Mouse (Mus musculus): Measurements from ENCODE around the gene Ppcdc. TPM values are rescaled to one million over a fixed set of nuclear protein-coding genes. Genes with fewer than 3 reads are reported as not detected.

Gene Ppcdc
- total RNA-seq, 1 experiment, result 41.7 TPM

DNA sequence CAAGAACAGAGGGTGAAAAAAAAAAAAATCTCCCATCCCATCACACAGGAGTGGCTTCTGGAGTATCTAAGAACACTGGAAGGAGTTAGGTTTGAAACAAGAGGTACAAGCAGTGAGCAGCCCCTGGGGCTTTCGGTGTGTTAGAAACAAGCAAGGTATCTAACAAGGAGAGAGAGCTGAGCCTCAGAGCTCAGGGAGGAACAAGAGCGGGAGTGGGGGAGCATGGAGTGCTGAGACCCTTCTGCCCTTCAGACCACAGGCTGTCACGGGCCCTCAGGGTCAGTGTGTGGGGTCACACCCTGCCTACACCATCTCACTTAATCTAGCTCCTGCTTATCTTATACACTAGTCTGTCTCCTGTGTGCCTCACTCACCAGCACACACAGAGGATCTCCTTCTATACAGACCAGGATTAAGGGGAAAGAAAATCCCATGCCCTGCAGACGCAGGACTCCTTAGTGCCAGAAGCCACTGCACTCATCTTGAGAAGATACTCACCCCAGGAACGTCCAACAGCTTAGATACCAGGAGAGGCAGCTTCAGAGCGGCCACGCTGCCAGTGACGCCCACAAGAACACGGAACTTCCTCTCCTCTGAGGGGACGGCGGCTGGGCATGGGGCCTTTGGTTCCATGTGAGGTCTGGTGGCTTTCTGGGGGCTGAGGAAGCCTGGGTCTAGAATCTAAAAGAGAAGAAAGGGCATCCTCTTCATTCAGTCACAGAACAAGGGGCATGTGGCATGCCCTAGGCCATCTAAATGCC is 5.3 kb downstream of the Ppcdc start:
- Histone ChIP-seq H3K27ac (ENCODE audit: insufficient read depth, low read depth, low read length, poor library complexity, severe bottlenecking) (no peak overlapping the region), H3K9me3 (ENCODE audit: control insufficient read depth, insufficient read depth, low read depth, low read length) (no peaks in the 10 kb centered on the region)
- in situ Hi-C loops (cut with MboI; ENCODE audit: low sequenced_read_pairs in 2 of 2, unreplicated experiment in 2 of 2), result no loop called here

GRCm38 (mm10) chr9:57433097-57434032 is 6.6 kb downstream of the Ppcdc start:
- H3K27ac ChIP-seq (ENCODE audit: insufficient read depth, low read depth, low read length, poor library complexity, severe bottlenecking), result no peak overlapping the region
- H3K36me3 ChIP-seq (ENCODE audit: control insufficient read depth, insufficient read depth, low read length, poor library complexity, severe bottlenecking), result peaks cover 8% of the 10 kb centered on the region
- no peak overlapping the region for H3K9ac ChIP-seq (ENCODE audit: insufficient read depth, low read depth, low read length, poor library complexity, severe bottlenecking)
- H3K9me3 ChIP-seq (ENCODE audit: control insufficient read depth, insufficient read depth, low read depth, low read length), result no peaks in the 10 kb centered on the region
- H3K4me3 ChIP-seq (ENCODE audit: insufficient read depth in 1 of 2, low read depth in 1 of 2, low read length in 2 of 2, poor library complexity in 1 of 2, severe bottlenecking in 1 of 2), result no peak overlapping the region
- peaks cover 8 to 28% of the 10 kb centered on the region in 2 experiments; a peak in 3 of 4 replicates for H3K4me1 ChIP-seq (ENCODE audit: control insufficient read depth in 2 of 2, insufficient read depth in 2 of 2, low read length in 2 of 2, poor library complexity in 1 of 2)
- DNase-seq (ENCODE audit: low read depth, low spot score), result peak; percentile 60
- in situ Hi-C loops (cut with MboI; ENCODE audit: low sequenced_read_pairs in 2 of 2, unreplicated experiment in 2 of 2), result no loop called here
- TF ChIP-seq HCFC1 (IDR thresholded peaks at IDR 0.05; ENCODE audit: borderline replicate concordance, insufficient read depth, low read length), result no peak
- TF ChIP-seq ZNF384 (IDR thresholded peaks at IDR 0.05; ENCODE audit: low read depth, low read length), result peak; percentile 84
- no peak for TF ChIP-seq CHD2 (IDR thresholded peaks at IDR 0.05; ENCODE audit: low read depth, low read length)
- no peak for TF ChIP-seq MAFK (IDR thresholded peaks at IDR 0.05; ENCODE audit: insufficient read depth, low read depth, low read length)
- peak; percentile 81; the same call in 1 of the 2 replicates for TF ChIP-seq ZC3H11A (IDR thresholded peaks at IDR 0.05; ENCODE audit: borderline replicate concordance, low read depth, low read length)

More for the DNA sequence above, 5.3 kb downstream of the Ppcdc start:
- no peak overlapping the region for H3K4me3 ChIP-seq (ENCODE audit: insufficient read depth in 1 of 2, low read depth in 1 of 2, low read length in 2 of 2, poor library complexity in 1 of 2, severe bottlenecking in 1 of 2)
- peaks cover 10 to 20% of the 10 kb centered on the region in 2 experiments; a peak in 3 of 4 replicates for H3K4me1 ChIP-seq (ENCODE audit: control insufficient read depth in 2 of 2, insufficient read depth in 2 of 2, low read length in 2 of 2, poor library complexity in 1 of 2)
- TF ChIP-seq MAFK (IDR thresholded peaks at IDR 0.05; ENCODE audit: insufficient read depth, low read depth, low read length) (no peak), ZC3H11A (IDR thresholded peaks at IDR 0.05; ENCODE audit: borderline replicate concordance, low read depth, low read length) (no peak), CHD2 (IDR thresholded peaks at IDR 0.05; ENCODE audit: low read depth, low read length) (no peak), ZNF384 (IDR thresholded peaks at IDR 0.05; ENCODE audit: low read depth, low read length) (no peak), HCFC1 (IDR thresholded peaks at IDR 0.05; ENCODE audit: borderline replicate concordance, insufficient read depth, low read length) (no peak)
- no peak for DNase-seq (ENCODE audit: low read depth, low spot score)
- peaks cover 8% of the 10 kb centered on the region for H3K36me3 ChIP-seq (ENCODE audit: control insufficient read depth, insufficient read depth, low read length, poor library complexity, severe bottlenecking)
- no peak overlapping the region for H3K9ac ChIP-seq (ENCODE audit: insufficient read depth, low read depth, low read length, poor library complexity, severe bottlenecking)

GRCm38 (mm10) chr9:57432480-57432879 is 7.4 kb downstream of the Ppcdc start:
- H3K9ac ChIP-seq (ENCODE audit: insufficient read depth, low read depth, low read length, poor library complexity, severe bottlenecking), result no peak overlapping the region
- TF ChIP-seq ZNF384 (IDR thresholded peaks at IDR 0.05; ENCODE audit: low read depth, low read length) (no peak), CHD2 (IDR thresholded peaks at IDR 0.05; ENCODE audit: low read depth, low read length) (no peak), ZC3H11A (IDR thresholded peaks at IDR 0.05; ENCODE audit: borderline replicate concordance, low read depth, low read length) (no peak), HCFC1 (IDR thresholded peaks at IDR 0.05; ENCODE audit: borderline replicate concordance, insufficient read depth, low read length) (no peak), MAFK (IDR thresholded peaks at IDR 0.05; ENCODE audit: insufficient read depth, low read depth, low read length) (no peak)
- peaks cover 8% of the 10 kb centered on the region for H3K36me3 ChIP-seq (ENCODE audit: control insufficient read depth, insufficient read depth, low read length, poor library complexity, severe bottlenecking)
- no peak overlapping the region for H3K4me3 ChIP-seq (ENCODE audit: insufficient read depth in 1 of 2, low read depth in 1 of 2, low read length in 2 of 2, poor library complexity in 1 of 2, severe bottlenecking in 1 of 2)
- no peak overlapping the region for H3K27ac ChIP-seq (ENCODE audit: insufficient read depth, low read depth, low read length, poor library complexity, severe bottlenecking)
- H3K4me1 ChIP-seq (ENCODE audit: control insufficient read depth in 2 of 2, insufficient read depth in 2 of 2, low read length in 2 of 2, poor library complexity in 1 of 2), result peaks cover 9 to 35% of the 10 kb centered on the region in 2 experiments; a peak in 3 of 4 replicates
- in situ Hi-C loops (cut with MboI; ENCODE audit: low sequenced_read_pairs in 2 of 2, unreplicated experiment in 2 of 2), result no loop called here
- H3K9me3 ChIP-seq (ENCODE audit: control insufficient read depth, insufficient read depth, low read depth, low read length), result no peaks in the 10 kb centered on the region
- DNase-seq (ENCODE audit: low read depth, low spot score), result no peak

GRCm38 (mm10) chr9:57431202-57431601 is 8.7 kb downstream of the Ppcdc start:
- Histone ChIP-seq H3K27ac (ENCODE audit: insufficient read depth, low read depth, low read length, poor library complexity, severe bottlenecking) (no peak overlapping the region; the same call in 1 of the 2 replicates), H3K36me3 (ENCODE audit: control insufficient read depth, insufficient read depth, low read length, poor library complexity, severe bottlenecking) (peaks cover 8% of the 10 kb centered on the region), H3K4me3 (ENCODE audit: insufficient read depth in 1 of 2, low read depth in 1 of 2, low read length in 2 of 2, poor library complexity in 1 of 2, severe bottlenecking in 1 of 2) (no peak overlapping the region), H3K4me1 (ENCODE audit: control insufficient read depth in 2 of 2, insufficient read depth in 2 of 2, low read length in 2 of 2, poor library complexity in 1 of 2) (peaks cover 12 to 39% of the 10 kb centered on the region in 2 experiments; a peak in 3 of 4 replicates), H3K9me3 (ENCODE audit: control insufficient read depth, insufficient read depth, low read depth, low read length) (no peaks in the 10 kb centered on the region), H3K9ac (ENCODE audit: insufficient read depth, low read depth, low read length, poor library complexity, severe bottlenecking) (no peak overlapping the region)
- TF ChIP-seq MAFK (IDR thresholded peaks at IDR 0.05; ENCODE audit: insufficient read depth, low read depth, low read length), result no peak
- no peak for DNase-seq (ENCODE audit: low read depth, low spot score)
- in situ Hi-C loops (cut with MboI; ENCODE audit: low sequenced_read_pairs in 2 of 2, unreplicated experiment in 2 of 2), result no loop called here

Data from ES-E14 (cell line).